Mouse (Mus musculus) lung, postnatal 0 days (tissue): ENCODE measurements around the gene Pcsk6. TPM values are rescaled to one million over a fixed set of nuclear protein-coding genes. Genes with fewer than 3 reads are reported as not detected.
"Not testable (repeated sequence)": the region's sequence is repeated elsewhere in the genome, so short reads cannot be mapped to it uniquely, and the experiment has no call there.

ENCODE experiments used
- ATAC-seq: fragments of 200-750 bp; cut with Nextera tagmentation; 2 replicates; pipeline ENCODE4 v1.8.0; 2017; ENCODE audit warnings: moderate library complexity
- DNase-seq: peaks from one replicate; pipeline ENCODE4 v3.0.0-alpha.2; 2016; ENCODE audit warnings: low spot score
- H3K27ac ChIP-seq: fragments of 300-500 bp; sonication (generic); 2 replicates; pipeline ENCODE4 v1.5.1; 2014; ENCODE audit warnings: antibody characterized with exemption, mild to moderate bottlenecking, low read length, mixed read lengths
- H3K27me3 ChIP-seq: fragments of 300-500 bp; sonication (generic); replicated peaks from 2 replicates; pipeline ENCODE4 v1.6.1; 2014; ENCODE audit warnings: low read length, mixed read lengths; ENCODE audit not compliant: insufficient read depth
- H3K36me3 ChIP-seq: fragments of 300-500 bp; sonication (generic); 2 replicates; pipeline ENCODE4 v1.6.1; 2014; ENCODE audit warnings: low read length, mixed read lengths; ENCODE audit not compliant: insufficient read depth
- H3K4me1 ChIP-seq: fragments of 300-500 bp; sonication (generic); 2 replicates; pipeline ENCODE4 v1.6.1; 2014; ENCODE audit warnings: antibody characterized with exemption, low read depth, low read length, mixed read lengths; ENCODE audit not compliant: insufficient read depth
- H3K4me2 ChIP-seq: fragments of 300-500 bp; sonication (generic); replicated peaks from 2 replicates; pipeline ENCODE4 v1.6.1; 2014; ENCODE audit warnings: low read depth, mild to moderate bottlenecking, low read length, moderate library complexity, mixed read lengths
- H3K4me3 ChIP-seq: fragments of 300-500 bp; sonication (generic); 2 replicates; pipeline ENCODE4 v1.5.1; 2014; ENCODE audit warnings: low read depth, low read length
- H3K9ac ChIP-seq: fragments of 300-500 bp; sonication (generic); replicated peaks from 2 replicates; pipeline ENCODE4 v1.6.1; 2014; ENCODE audit warnings: low read depth, mild to moderate bottlenecking
- H3K9me3 ChIP-seq: fragments of 300-500 bp; sonication (generic); 2 replicates; pipeline ENCODE4 v1.6.1; 2016; ENCODE audit warnings: low read length, mixed read lengths
- CTCF ChIP-seq: IDR thresholded peaks from 2 replicates; pipeline ENCODE4 v1.5.1; 2016; ENCODE audit warnings: antibody characterized with exemption, mild to moderate bottlenecking
- EP300 ChIP-seq: IDR thresholded peaks from 2 replicates; pipeline ENCODE4 v1.6.1; 2016; ENCODE audit warnings: antibody characterized with exemption, mild to moderate bottlenecking, control low read depth
- WGBS: fragments of 180-500 bp; shearing (Covaris S2); extraction: QIAGEN DNeasy Blood & Tissue Kit; methylation state at CpG from one replicate; pipeline ENCODE4 v1.1.7; 2014; 5-methylcytosine and 5-hydroxymethylcytosine counted together
- polyA plus RNA-seq: library from polyadenylated mRNA; unstranded; fragments of >200 nt; fragmentation: Nextera tagmentation; extraction: Ambion mirVana; gene quantifications from 2 replicates; pipeline ENCODE4 v1.2.1, GENCODE M21; 2015

Gene Pcsk6
- polyA plus RNA-seq, result 1.4 and 1.5 TPM in 2 replicates

- Histone ChIP-seq H3K4me3 (peak within 1 kb of the TSS; percentile 51), H3K27ac (no peak within 1 kb of the TSS), H3K4me1 (peaks cover 4% of the 10 kb centered on the region; the same call in 1 of the 2 replicates), H3K27me3 (peaks cover 19% of the 10 kb centered on the region), H3K36me3 (no peaks in the 10 kb centered on the region), H3K9me3 (no peaks in the 10 kb centered on the region), H3K9ac (no peak within 1 kb of the TSS), H3K4me2 (peak within 1 kb of the TSS; percentile 98)
- TF ChIP-seq CTCF (peak; percentile 33), EP300 (no peak)
- ATAC-seq, result peak; percentile 86
- 0% methylated on average over 59 of the region's 111 CpGs for WGBS
- peak; percentile 64 for DNase-seq
These were observed at the start of gene Pcsk6 for GRCm38 (mm10) chr7:65861591-65862472. TSS of gene Pcsk6 (plus strand) at chr7:65861734.

GRCm38 (mm10) chr7:65813611-65814212, 47.8 kb upstream of the Pcsk6 start:
- no peaks in the 10 kb centered on the region for H3K27me3 ChIP-seq
- no peaks in the 10 kb centered on the region for H3K4me1 ChIP-seq
- H3K9me3 ChIP-seq, result no peaks in the 10 kb centered on the region
- no peak for ATAC-seq
- H3K27ac ChIP-seq, result no peak overlapping the region
- H3K9ac ChIP-seq, result no peak overlapping the region
- 91% methylated on average over 8 of the region's 8 CpGs for WGBS
- TF ChIP-seq CTCF (no peak), EP300 (no peak)
- H3K36me3 ChIP-seq, result no peaks in the 10 kb centered on the region
- H3K4me2 ChIP-seq, result no peak overlapping the region
- DNase-seq, result no peak
- no peak overlapping the region for H3K4me3 ChIP-seq

GRCm38 (mm10) chr7:65817564-65817963, 44.0 kb upstream of the Pcsk6 start:
- H3K4me2 ChIP-seq, result no peak overlapping the region
- WGBS, result 70% methylated on average over 8 of the region's 8 CpGs
- H3K27ac ChIP-seq, result no peak overlapping the region
- no peak overlapping the region for H3K4me3 ChIP-seq
- no peaks in the 10 kb centered on the region for H3K36me3 ChIP-seq
- TF ChIP-seq EP300 (no peak), CTCF (no peak)
- DNase-seq (peak; percentile 39), ATAC-seq (no peak)
- H3K4me1 ChIP-seq, result no peaks in the 10 kb centered on the region
- H3K9ac ChIP-seq, result no peak overlapping the region
- H3K27me3 ChIP-seq, result no peaks in the 10 kb centered on the region
- H3K9me3 ChIP-seq, result no peaks in the 10 kb centered on the region

- Histone ChIP-seq H3K9me3 (no peaks in the 10 kb centered on the region), H3K4me3 (no peak overlapping the region), H3K4me2 (no peak overlapping the region), H3K27me3 (no peaks in the 10 kb centered on the region), H3K9ac (no peak overlapping the region), H3K27ac (no peak overlapping the region), H3K36me3 (no peaks in the 10 kb centered on the region), H3K4me1 (no peaks in the 10 kb centered on the region)
- TF ChIP-seq EP300 (no peak), CTCF (no peak)
- ATAC-seq (no peak), DNase-seq (no peak)
- WGBS, result 47% methylated on average over 8 of the region's 8 CpGs
These were observed 41.1 kb upstream of the Pcsk6 start for GRCm38 (mm10) chr7:65820391-65820790.

- H3K27me3 ChIP-seq, H3K9me3 ChIP-seq, ATAC-seq, H3K4me3 ChIP-seq, H3K27ac ChIP-seq, H3K4me1 ChIP-seq, H3K4me2 ChIP-seq, H3K36me3 ChIP-seq, DNase-seq, H3K9ac ChIP-seq: not testable (repeated sequence)
- TF ChIP-seq CTCF, result 0 out of 2 replicates have a peak, but pooled peaks have one; percentile 4
- WGBS, result 79% methylated on average over 4 of the region's 4 CpGs
These were observed 39.6 kb upstream of the Pcsk6 start for GRCm38 (mm10) chr7:65821901-65822300.

GRCm38 (mm10) chr7:65822506-65823119, 38.9 kb upstream of the Pcsk6 start:
- DNase-seq (no peak), ATAC-seq (no peak)
- TF ChIP-seq EP300 (no peak), CTCF (no peak)
- Histone ChIP-seq H3K4me1 (no peaks in the 10 kb centered on the region), H3K9ac (no peak overlapping the region), H3K36me3 (no peaks in the 10 kb centered on the region), H3K9me3 (no peaks in the 10 kb centered on the region), H3K4me3 (no peak overlapping the region), H3K4me2 (no peak overlapping the region), H3K27me3 (no peaks in the 10 kb centered on the region), H3K27ac (no peak overlapping the region)
- WGBS, result 56% methylated on average over 2 of the region's 2 CpGs
